Mouse (Mus musculus) lung, postnatal 10 days (tissue): ENCODE data around the gene Taar1.

Source experiments
- DNase-seq: peaks from one replicate; pipeline ENCODE4 v3.0.0; 2021

Taar1 gene

GRCm38 (mm10) chr10:23920056-23920455 lies at the start of gene Taar1:
Gene Taar1 (plus strand): TSS chr10:23920356.
- DNase-seq, result no peak

- peak; percentile 39 for DNase-seq
Measured at GRCm38 (mm10) chr10:23880695-23881094, 39.5 kb upstream of the Taar1 start.

GRCm38 (mm10) chr10:23884910-23885309 lies 35.2 kb upstream of the Taar1 start:
- no peak for DNase-seq

- no peak for DNase-seq
Measured at GRCm38 (mm10) chr10:23886060-23886459, 34.1 kb upstream of the Taar1 start.

GRCm38 (mm10) chr10:23892987-23893386 lies 27.2 kb upstream of the Taar1 start:
- no peak for DNase-seq

- peak; percentile 5 for DNase-seq
Measured at GRCm38 (mm10) chr10:23894601-23895349, 25.4 kb upstream of the Taar1 start, which contains the start of gene Vnn1. Gene Vnn1 (plus strand): TSS chr10:23894688.

GRCm38 (mm10) chr10:23895376-23895775 lies 24.8 kb upstream of the Taar1 start:
- no peak for DNase-seq

- no peak for DNase-seq
Measured at GRCm38 (mm10) chr10:23901119-23901518, 19.0 kb upstream of the Taar1 start.

- DNase-seq, result no peak
Measured at GRCm38 (mm10) chr10:23905661-23906060, 14.5 kb upstream of the Taar1 start.

- DNase-seq, result no peak
Measured at GRCm38 (mm10) chr10:23922468-23922867, 2.3 kb downstream of the Taar1 start.

- DNase-seq, result no peak
Measured at GRCm38 (mm10) chr10:23923941-23924340, 3.8 kb downstream of the Taar1 start.

- no peak for DNase-seq
Measured at GRCm38 (mm10) chr10:23937613-23938012, 17.5 kb downstream of the Taar1 start.

- no peak for DNase-seq
Measured at GRCm38 (mm10) chr10:23938312-23938711, 18.2 kb downstream of the Taar1 start, which contains the start of gene Taar2. Gene Taar2 (plus strand): TSS chr10:23938572.

GRCm38 (mm10) chr10:23942465-23942864 lies 22.3 kb downstream of the Taar1 start:
- no peak for DNase-seq

- peak; percentile 21 for DNase-seq
Measured at GRCm38 (mm10) chr10:23948026-23948425, 27.9 kb downstream of the Taar1 start.

- no peak for DNase-seq
Measured at GRCm38 (mm10) chr10:23949508-23950005, 29.4 kb downstream of the Taar1 start, which contains the start of gene Taar3. Gene Taar3 (plus strand): TSS chr10:23949558.

- no peak for DNase-seq
Measured at GRCm38 (mm10) chr10:23951714-23952113, 31.6 kb downstream of the Taar1 start.

GRCm38 (mm10) chr10:23959071-23959470 lies 38.9 kb downstream of the Taar1 start:
- DNase-seq, result peak; percentile 5

- no peak for DNase-seq
Measured at GRCm38 (mm10) chr10:23960444-23960915, 40.3 kb downstream of the Taar1 start, which contains the start of gene Taar4. Gene Taar4 (plus strand): TSS chr10:23960494.

- peak; percentile 7 for DNase-seq
Measured at GRCm38 (mm10) chr10:23963444-23963843, 43.3 kb downstream of the Taar1 start.

- DNase-seq, result no peak
Measured at GRCm38 (mm10) chr10:23964921-23965610, 44.9 kb downstream of the Taar1 start.

- DNase-seq, result no peak
Measured at GRCm38 (mm10) chr10:23970656-23971165, 50.6 kb downstream of the Taar1 start, which contains the start of gene Taar5. Gene Taar5 (plus strand): TSS chr10:23970706.
